10 mouse cellular contexts compared by ENCODE assay signal in the genomic region with DNA sequence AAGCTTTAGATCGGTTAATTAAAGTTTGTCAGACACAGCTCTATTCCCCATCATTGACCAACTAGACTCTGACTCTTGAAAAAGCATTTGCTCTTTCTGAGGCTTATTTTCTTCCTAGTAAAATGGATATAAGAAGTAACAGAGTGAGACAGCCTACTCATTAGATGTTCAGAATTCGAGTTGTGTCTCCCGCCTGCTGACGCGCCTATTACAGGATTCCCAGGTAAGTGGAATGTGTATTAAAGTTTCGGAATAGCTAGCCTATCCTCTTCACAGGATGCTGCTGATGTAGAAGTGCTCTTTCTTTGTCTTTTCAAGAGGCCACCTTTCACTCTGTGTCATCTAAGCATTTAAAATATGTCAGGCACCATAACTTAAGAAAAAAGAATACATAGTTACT. TPM values are rescaled to one million over a fixed set of nuclear protein-coding genes. Genes with fewer than 3 reads are reported as not detected.
DNase-seq lines count a peak whose midpoint lies in the region; ATAC-seq and TF ChIP-seq lines count a peak whose summit lies in the region.
"Had no signal": no experiment of that assay in that cellular context is flagged by ENCODE, and none has a peak within 500 bp of the region (broad histone marks: within the 10 kb centered on the region; RNA-seq: fewer than 3 reads in every experiment).

No protein-coding gene starts in this region.

- no peak overlapping the region for H3K9ac ChIP-seq in hindbrain, embryonic 13.5 days
- H3K9ac ChIP-seq in embryonic facial prominence, embryonic 14.5 days (ENCODE audit: low read depth, low read length) = no peak overlapping the region
- no peak overlapping the region for H3K9ac ChIP-seq in neural tube, embryonic 15.5 days (replicated peaks)

- no peaks in the 10 kb centered on the region for H3K9me3 ChIP-seq in hindbrain, embryonic 13.5 days
- no peaks in the 10 kb centered on the region for H3K9me3 ChIP-seq in hindbrain, embryonic 10.5 days
- H3K9me3 ChIP-seq in embryonic facial prominence, embryonic 14.5 days (ENCODE audit: control insufficient read depth, low read length) = no peaks in the 10 kb centered on the region
- H3K9me3 ChIP-seq in neural tube, embryonic 15.5 days (replicated peaks) = no peaks in the 10 kb centered on the region

- peaks cover 14% of the 10 kb centered on the region for H3K4me1 ChIP-seq in hindbrain, embryonic 13.5 days (replicated peaks)
- H3K4me1 ChIP-seq in hindbrain, embryonic 10.5 days (replicated peaks) = peaks cover 20% of the 10 kb centered on the region
- H3K4me1 ChIP-seq in testis, adult 2 months (ENCODE audit: control insufficient read depth, insufficient read depth, low read length) = peaks cover 2% of the 10 kb centered on the region
- peaks cover 11% of the 10 kb centered on the region for H3K4me1 ChIP-seq in embryonic facial prominence, embryonic 14.5 days (ENCODE audit: control insufficient read depth, insufficient read depth, low read length)
- H3K4me1 ChIP-seq in neural tube, embryonic 15.5 days = peaks cover 15% of the 10 kb centered on the region

- TF ChIP-seq POLR2A in testis, adult 2 months (IDR thresholded peaks at IDR 0.05; ENCODE audit: control insufficient read depth, low read depth, low read length) = no peak

- H3K4me3 ChIP-seq in hindbrain, embryonic 13.5 days = no peak overlapping the region
- H3K4me3 ChIP-seq in hindbrain, embryonic 10.5 days = no peak overlapping the region
- peak overlapping the region; percentile 14; the same call in 1 of the 2 replicates for H3K4me3 ChIP-seq in testis, adult 2 months (ENCODE audit: control insufficient read depth, low read depth, low read length)
- no peak overlapping the region for H3K4me3 ChIP-seq in embryonic facial prominence, embryonic 14.5 days (ENCODE audit: low read depth, low read length)
- H3K4me3 ChIP-seq in neural tube, embryonic 15.5 days (replicated peaks) = 0 out of 2 replicates have a peak overlapping the region, but pooled peaks have one; percentile 90

- WGBS in hindbrain, embryonic 13.5 days = 78% methylated on average over 6 of the region's 6 CpGs
- WGBS in hindbrain, embryonic 10.5 days = 78% methylated on average over 6 of the region's 6 CpGs
- WGBS in embryonic facial prominence, embryonic 14.5 days = 76% methylated on average over 6 of the region's 6 CpGs
- 78% methylated on average over 6 of the region's 6 CpGs for WGBS in neural tube, embryonic 15.5 days

- TF ChIP-seq CTCF in testis, adult 2 months (IDR thresholded peaks at IDR 0.05; ENCODE audit: control insufficient read depth, insufficient read depth, insufficient replicate concordance, low read depth, low read length) = no peak

- ATAC-seq in hindbrain, embryonic 13.5 days (ENCODE audit: low FRiP score) = no peak
- ATAC-seq in embryonic facial prominence, embryonic 14.5 days (ENCODE audit: low read depth) = no peak
- no peak for ATAC-seq in neural tube, embryonic 15.5 days (ENCODE audit: low FRiP score)

- no peaks in the 10 kb centered on the region for H3K36me3 ChIP-seq in hindbrain, embryonic 13.5 days
- no peaks in the 10 kb centered on the region for H3K36me3 ChIP-seq in hindbrain, embryonic 10.5 days
- no peaks in the 10 kb centered on the region for H3K36me3 ChIP-seq in testis, adult 2 months (ENCODE audit: control insufficient read depth, insufficient read depth, low read length)
- no peaks in the 10 kb centered on the region for H3K36me3 ChIP-seq in embryonic facial prominence, embryonic 14.5 days (ENCODE audit: control insufficient read depth, insufficient read depth, low read length)
- no peaks in the 10 kb centered on the region for H3K36me3 ChIP-seq in neural tube, embryonic 15.5 days

- no peak for DNase-seq in hindbrain, embryonic 10.5 days (ENCODE audit: low spot score)
- no peak for DNase-seq in testis, postnatal 10 days (ENCODE audit: low spot score)
- no peak for DNase-seq in embryonic facial prominence, embryonic 14.5 days (ENCODE audit: low spot score)
- no peak for DNase-seq in adrenal gland, adult 18-20 months (ENCODE audit: low spot score in 2 of 2)
- no peak for DNase-seq in frontal cortex, postnatal 36 days (ENCODE audit: low spot score in 2 of 2)

- H3K4me2 ChIP-seq in hindbrain, embryonic 13.5 days = 0 out of 2 replicates have a peak overlapping the region, but pooled peaks have one; percentile 19
- peak overlapping the region; percentile 32; the same call in 1 of the 2 replicates for H3K4me2 ChIP-seq in embryonic facial prominence, embryonic 14.5 days (ENCODE audit: low read depth, low read length)
- peak overlapping the region; percentile 39 for H3K4me2 ChIP-seq in neural tube, embryonic 15.5 days

- H3K27ac ChIP-seq in hindbrain, embryonic 13.5 days = no peak overlapping the region
- H3K27ac ChIP-seq in hindbrain, embryonic 10.5 days = no peak overlapping the region
- no peak overlapping the region for H3K27ac ChIP-seq in testis, adult 2 months (ENCODE audit: control insufficient read depth, insufficient read depth, low read depth, low read length)
- no peak overlapping the region for H3K27ac ChIP-seq in embryonic facial prominence, embryonic 14.5 days (replicated peaks; ENCODE audit: low read depth, low read length)
- H3K27ac ChIP-seq in neural tube, embryonic 15.5 days (replicated peaks) = no peak overlapping the region
- H3K27ac ChIP-seq: left cerebral cortex, adult 2 months had no signal

- peaks cover 10% of the 10 kb centered on the region for H3K27me3 ChIP-seq in hindbrain, embryonic 13.5 days
- H3K27me3 ChIP-seq in hindbrain, embryonic 10.5 days (ENCODE audit: insufficient read depth, poor library complexity, severe bottlenecking) = peaks cover 30% of the 10 kb centered on the region
- no peaks in the 10 kb centered on the region for H3K27me3 ChIP-seq in testis, adult 2 months (ENCODE audit: control insufficient read depth, insufficient read depth, low read length)
- peaks cover 18% of the 10 kb centered on the region for H3K27me3 ChIP-seq in embryonic facial prominence, embryonic 14.5 days (replicated peaks; ENCODE audit: control insufficient read depth, insufficient read depth, low read length)
- H3K27me3 ChIP-seq in neural tube, embryonic 15.5 days (replicated peaks) = peaks cover 7% of the 10 kb centered on the region; the same call in 1 of the 2 replicates

RNA-seq across cellular contexts. Expression of gene Fcgr4, which starts 20.4 kb away (rescaled TPM):
- 0.31 TPM in 2 replicates for polyA plus RNA-seq in hindbrain, embryonic 13.5 days (2015; fragmentation: Nextera tagmentation; extraction: Ambion mirVana)
- polyA plus RNA-seq in hindbrain, embryonic 10.5 days (2016; fragmentation: Nextera tagmentation; extraction: Ambion mirVana) = 0.30 and 0.64 TPM in 2 replicates
- polyA plus RNA-seq in testis, adult 2 months (2012; rRNA removed) = not detected in 2 replicates
- polyA plus RNA-seq in embryonic facial prominence, embryonic 14.5 days (2014; fragmentation: Nextera tagmentation; extraction: Ambion mirVana) = 0.81 and 0.92 TPM in 2 replicates
- polyA plus RNA-seq in neural tube, embryonic 15.5 days (2015; fragmentation: Nextera tagmentation; extraction: Ambion mirVana) = 0.40 and 0.95 TPM in 2 replicates
- total RNA-seq in adrenal gland, adult 18-20 months (2021) = 10 to 100 TPM in 1 of 2 experiments, 1 to 10 TPM in 1; 5.8 to 13.0 TPM

RNA-seq across cellular contexts. Expression of gene Fcgr3, which starts 25.6 kb away (rescaled TPM):
- polyA plus RNA-seq in hindbrain, embryonic 13.5 days (2015; fragmentation: Nextera tagmentation; extraction: Ambion mirVana) = 8.1 and 10.0 TPM in 2 replicates
- 4.7 and 7.6 TPM in 2 replicates for polyA plus RNA-seq in hindbrain, embryonic 10.5 days (2016; fragmentation: Nextera tagmentation; extraction: Ambion mirVana)
- polyA plus RNA-seq in testis, adult 2 months (2012; rRNA removed) = 30.9 and 52.1 TPM in 2 replicates
- 20.5 and 25.0 TPM in 2 replicates for polyA plus RNA-seq in embryonic facial prominence, embryonic 14.5 days (2014; fragmentation: Nextera tagmentation; extraction: Ambion mirVana)
- polyA plus RNA-seq in neural tube, embryonic 15.5 days (2015; fragmentation: Nextera tagmentation; extraction: Ambion mirVana) = 11.5 and 11.8 TPM in 2 replicates
- 10 to 100 TPM; 17.7 to 32.8 TPM for total RNA-seq in adrenal gland, adult 18-20 months (2021)
- polyA plus RNA-seq: CD4-positive, CD25-positive, alpha-beta regulatory T cell, adult 4 months had no signal

Comparison
In these comparisons a context has a peak if more than half of its experiments do, and no peak if none do; other contexts are left out.
1. H3K4me3 ChIP-seq: peak in testis, adult 2 months (single experiment) and neural tube, embryonic 15.5 days (single experiment); none in hindbrain, embryonic 13.5 days (single experiment), hindbrain, embryonic 10.5 days (single experiment) and embryonic facial prominence, embryonic 14.5 days (single experiment).
2. Peak in every context shown above with its lines, with median percentiles within 50 percentile points of each other: H3K4me2 ChIP-seq.